ENCODE assay signal across 8 mouse cellular contexts in the genomic region with DNA sequence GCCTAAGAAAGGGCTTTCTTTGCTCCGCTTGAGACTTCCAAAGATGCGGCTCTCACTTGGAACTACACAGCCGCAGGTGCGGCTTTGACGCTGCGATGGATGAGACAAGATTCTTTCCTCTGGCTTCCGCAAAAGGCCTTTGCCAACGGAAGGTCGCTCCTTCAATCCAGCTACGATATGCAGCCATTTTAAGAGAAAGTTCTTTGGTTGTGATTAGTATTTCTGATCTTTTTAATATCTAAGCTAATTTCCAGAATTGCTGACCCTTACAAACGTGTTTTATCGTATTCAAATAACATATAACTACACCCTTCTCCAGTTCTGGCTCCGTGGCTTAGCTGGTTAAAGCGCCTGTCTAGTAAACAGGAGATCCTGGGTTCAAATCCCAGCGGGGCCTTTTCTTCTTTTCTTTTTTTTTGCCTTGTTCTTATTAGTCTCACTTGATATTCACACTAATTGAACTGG. TPM values are rescaled to one million over a fixed set of nuclear protein-coding genes. Genes with fewer than 3 reads are reported as not detected.
DNase-seq lines count a peak whose midpoint lies in the region; ATAC-seq lines count a peak whose summit lies in the region.

No protein-coding gene starts in this region.

- H3K4me2 ChIP-seq in forebrain, embryonic 16.5 days (ENCODE audit: low read length), result peak overlapping the region; percentile 39
- peak overlapping the region; percentile 50 for H3K4me2 ChIP-seq in intestine, embryonic 16.5 days (ENCODE audit: low read depth, low read length)

- DNase-seq in cerebellum, adult 11 months, result peak; percentile 62
- DNase-seq in limb, embryonic 10.5 days (ENCODE audit: low spot score), result peak; percentile 46
- DNase-seq in neural tube, embryonic 10.5 days (ENCODE audit: extremely low spot score, low spot score), result peak; percentile 54
- peak; percentile 81 for DNase-seq in yolk sac, embryonic 10.5 days (ENCODE audit: low spot score)

- no peak for ATAC-seq in megakaryocyte, adult 5-6 weeks (ENCODE audit: poor library complexity, severe bottlenecking)
- ATAC-seq in forebrain, embryonic 16.5 days, result peak; percentile 70
- peak; percentile 71 for ATAC-seq in intestine, embryonic 16.5 days

- no peaks in the 10 kb centered on the region for H3K9me3 ChIP-seq in megakaryocyte, embryonic 14.5 days
- no peaks in the 10 kb centered on the region for H3K9me3 ChIP-seq in forebrain, embryonic 16.5 days (ENCODE audit: control insufficient read depth, low read length)
- no peaks in the 10 kb centered on the region for H3K9me3 ChIP-seq in intestine, embryonic 16.5 days (ENCODE audit: control insufficient read depth, low read length)
- no peaks in the 10 kb centered on the region for H3K9me3 ChIP-seq in limb, embryonic 10.5 days (replicated peaks)

- H3K4me3 ChIP-seq in megakaryocyte, embryonic 14.5 days (replicated peaks), result peak overlapping the region; percentile 91
- peak overlapping the region; percentile 37 for H3K4me3 ChIP-seq in forebrain, embryonic 16.5 days (replicated peaks; ENCODE audit: low read length)
- H3K4me3 ChIP-seq in intestine, embryonic 16.5 days (ENCODE audit: low read length), result peak overlapping the region; percentile 53
- H3K4me3 ChIP-seq in limb, embryonic 10.5 days, result peak overlapping the region; percentile 55

- peak overlapping the region; percentile 28 for H3K9ac ChIP-seq in forebrain, embryonic 16.5 days (replicated peaks; ENCODE audit: low read depth, low read length)
- H3K9ac ChIP-seq in intestine, embryonic 16.5 days (ENCODE audit: low read depth, low read length), result peak overlapping the region; percentile 48; the same call in 1 of the 2 replicates

- WGBS in forebrain, embryonic 16.5 days, result under 1% methylated on average over 15 of the region's 15 CpGs
- 3% methylated on average over 15 of the region's 15 CpGs for WGBS in intestine, embryonic 16.5 days
- under 1% methylated on average over 15 of the region's 15 CpGs for WGBS in limb, embryonic 10.5 days

- H3K4me1 ChIP-seq in megakaryocyte, embryonic 14.5 days, result peaks cover 40% of the 10 kb centered on the region
- no peaks in the 10 kb centered on the region; the same call in 1 of the 2 replicates for H3K4me1 ChIP-seq in forebrain, embryonic 16.5 days (replicated peaks; ENCODE audit: control insufficient read depth, insufficient read depth, low read length)
- no peaks in the 10 kb centered on the region for H3K4me1 ChIP-seq in intestine, embryonic 16.5 days (ENCODE audit: control insufficient read depth, insufficient read depth, low read length)
- no peaks in the 10 kb centered on the region for H3K4me1 ChIP-seq in limb, embryonic 10.5 days

- H3K36me3 ChIP-seq in megakaryocyte, embryonic 14.5 days (replicated peaks; ENCODE audit: low read length), result no peaks in the 10 kb centered on the region
- no peaks in the 10 kb centered on the region for H3K36me3 ChIP-seq in forebrain, embryonic 16.5 days (ENCODE audit: control insufficient read depth, insufficient read depth)
- H3K36me3 ChIP-seq in intestine, embryonic 16.5 days (ENCODE audit: control insufficient read depth, insufficient read depth, low read length), result no peaks in the 10 kb centered on the region
- no peaks in the 10 kb centered on the region for H3K36me3 ChIP-seq in limb, embryonic 10.5 days

- H3K27me3 ChIP-seq in megakaryocyte, embryonic 14.5 days (replicated peaks), result peaks cover 1% of the 10 kb centered on the region
- H3K27me3 ChIP-seq in forebrain, embryonic 16.5 days (replicated peaks; ENCODE audit: control insufficient read depth, insufficient read depth, low read length), result no peaks in the 10 kb centered on the region
- H3K27me3 ChIP-seq in intestine, embryonic 16.5 days (replicated peaks; ENCODE audit: control insufficient read depth, insufficient read depth, low read length), result no peaks in the 10 kb centered on the region
- no peaks in the 10 kb centered on the region for H3K27me3 ChIP-seq in limb, embryonic 10.5 days (ENCODE audit: low read depth, poor library complexity, severe bottlenecking)

- H3K27ac ChIP-seq in forebrain, embryonic 16.5 days (ENCODE audit: low read length), result no peak overlapping the region
- H3K27ac ChIP-seq in intestine, embryonic 16.5 days (ENCODE audit: low read length), result no peak overlapping the region
- H3K27ac ChIP-seq in limb, embryonic 10.5 days, result 0 out of 2 replicates have a peak overlapping the region, but pooled peaks have one; percentile 1

RNA-seq across cellular contexts. Expression of a gene that starts 22.2 kb away (rescaled TPM):
- polyA plus RNA-seq in megakaryocyte, embryonic 14.5 days (2012; ENCODE audit: insufficient read depth, low replicate concordance), result 74.1 and 174 TPM in 2 replicates
- total RNA-seq in megakaryocyte, adult 5-6 weeks (2015), result 322 and 378 TPM in 2 replicates
- 273 and 294 TPM in 2 replicates for total RNA-seq in megakaryocyte, adult 5-6 weeks (2017)
- polyA plus RNA-seq in forebrain, embryonic 16.5 days (2015; fragmentation: Nextera tagmentation; extraction: Ambion mirVana), result 7.8 and 8.3 TPM in 2 replicates
- polyA plus RNA-seq in intestine, embryonic 16.5 days (2015; fragmentation: Nextera tagmentation; extraction: Ambion mirVana), result 15.5 and 19.5 TPM in 2 replicates
- polyA plus RNA-seq in limb, embryonic 10.5 days (2016; fragmentation: Nextera tagmentation; extraction: Ambion mirVana), result 19.4 and 23.0 TPM in 2 replicates

RNA-seq across cellular contexts. Expression of a gene that starts 22.4 kb away (rescaled TPM):
- 10,971 and 11,665 TPM in 2 replicates for polyA plus RNA-seq in megakaryocyte, embryonic 14.5 days (2012; ENCODE audit: insufficient read depth, low replicate concordance)
- total RNA-seq in megakaryocyte, adult 5-6 weeks (2015), result 111 and 142 TPM in 2 replicates
- 857 and 1,070 TPM in 2 replicates for total RNA-seq in megakaryocyte, adult 5-6 weeks (2017)
- polyA plus RNA-seq in forebrain, embryonic 16.5 days (2015; fragmentation: Nextera tagmentation; extraction: Ambion mirVana), result 1,189 and 1,296 TPM in 2 replicates
- 2,307 and 2,693 TPM in 2 replicates for polyA plus RNA-seq in intestine, embryonic 16.5 days (2015; fragmentation: Nextera tagmentation; extraction: Ambion mirVana)
- polyA plus RNA-seq in limb, embryonic 10.5 days (2016; fragmentation: Nextera tagmentation; extraction: Ambion mirVana), result 6,450 and 6,557 TPM in 2 replicates

RNA-seq across cellular contexts. Expression of a gene that starts 23.7 kb away (rescaled TPM):
- polyA plus RNA-seq in megakaryocyte, embryonic 14.5 days (2012; ENCODE audit: insufficient read depth, low replicate concordance), result 88.8 and 245 TPM in 2 replicates
- 60.0 and 63.1 TPM in 2 replicates for total RNA-seq in megakaryocyte, adult 5-6 weeks (2015)
- total RNA-seq in megakaryocyte, adult 5-6 weeks (2017), result 1,683 and 2,067 TPM in 2 replicates
- 5.9 and 6.4 TPM in 2 replicates for polyA plus RNA-seq in forebrain, embryonic 16.5 days (2015; fragmentation: Nextera tagmentation; extraction: Ambion mirVana)
- 5.7 and 9.6 TPM in 2 replicates for polyA plus RNA-seq in intestine, embryonic 16.5 days (2015; fragmentation: Nextera tagmentation; extraction: Ambion mirVana)
- polyA plus RNA-seq in limb, embryonic 10.5 days (2016; fragmentation: Nextera tagmentation; extraction: Ambion mirVana), result 10.5 and 11.5 TPM in 2 replicates

RNA-seq across cellular contexts. Expression of a gene that starts 44.2 kb away (rescaled TPM):
- polyA plus RNA-seq in megakaryocyte, embryonic 14.5 days (2012; ENCODE audit: insufficient read depth, low replicate concordance), result 91.9 TPM in 1 of 2 replicates, not detected in the other
- 67.9 and 71.7 TPM in 2 replicates for total RNA-seq in megakaryocyte, adult 5-6 weeks (2015)
- 1,995 and 3,050 TPM in 2 replicates for total RNA-seq in megakaryocyte, adult 5-6 weeks (2017)
- polyA plus RNA-seq in forebrain, embryonic 16.5 days (2015; fragmentation: Nextera tagmentation; extraction: Ambion mirVana), result not detected in 2 replicates
- polyA plus RNA-seq in intestine, embryonic 16.5 days (2015; fragmentation: Nextera tagmentation; extraction: Ambion mirVana), result 1.0 TPM in 1 of 2 replicates, not detected in the other
- not detected in 2 replicates for polyA plus RNA-seq in limb, embryonic 10.5 days (2016; fragmentation: Nextera tagmentation; extraction: Ambion mirVana)

RNA-seq across cellular contexts. Expression of a gene that starts 45.5 kb away (rescaled TPM):
- polyA plus RNA-seq in megakaryocyte, embryonic 14.5 days (2012; ENCODE audit: insufficient read depth, low replicate concordance), result not detected in 2 replicates
- total RNA-seq in megakaryocyte, adult 5-6 weeks (2015), result 149 and 256 TPM in 2 replicates
- total RNA-seq in megakaryocyte, adult 5-6 weeks (2017), result 2,161 and 2,311 TPM in 2 replicates
- not detected in 2 replicates for polyA plus RNA-seq in forebrain, embryonic 16.5 days (2015; fragmentation: Nextera tagmentation; extraction: Ambion mirVana)
- not detected in 2 replicates for polyA plus RNA-seq in intestine, embryonic 16.5 days (2015; fragmentation: Nextera tagmentation; extraction: Ambion mirVana)
- 2.0 and 2.1 TPM in 2 replicates for polyA plus RNA-seq in limb, embryonic 10.5 days (2016; fragmentation: Nextera tagmentation; extraction: Ambion mirVana)

Comparison
In these comparisons a context has a peak if more than half of its experiments do, and no peak if none do; other contexts are left out.
1. H3K4me3 ChIP-seq: peak in every context shown above with its lines; median percentile 91 in megakaryocyte, embryonic 14.5 days; 55 in limb, embryonic 10.5 days; 53 in intestine, embryonic 16.5 days; 37 in forebrain, embryonic 16.5 days.